Mouse (Mus musculus): ENCODE data around the gene Narfl.

- TF ChIP-seq CTCF (IDR thresholded peaks at IDR 0.05; ENCODE audit: low read depth) (no peak), EP300 (IDR thresholded peaks at IDR 0.05; ENCODE audit: low read depth) (no peak)
These were observed 49.9 kb downstream of the Narfl start, which contains the start of gene Wdr24 for GRCm38 (mm10) chr17:25823452-25823851.
